Mouse (Mus musculus) mesoderm, embryonic 11.5 days (tissue): ENCODE data around the gene Rexo1.

Experiments used
- DNase-seq: peaks from one replicate; pipeline ENCODE4 v3.0.0-alpha.2; 2012; ENCODE audit warnings: low read depth, low spot score

Rexo1 gene

GRCm38 (mm10) chr10:80584642-80585552 is 23.5 kb upstream of the Rexo1 start:
- DNase-seq = no peak

- DNase-seq = no peak
These were observed 22.7 kb upstream of the Rexo1 start for GRCm38 (mm10) chr10:80584045-80584488.

- no peak for DNase-seq
These were observed 21.7 kb upstream of the Rexo1 start for GRCm38 (mm10) chr10:80583047-80583446.

GRCm38 (mm10) chr10:80578911-80579310 is 17.6 kb upstream of the Rexo1 start:
- DNase-seq = peak; percentile 72

- DNase-seq = peak; percentile 89
These were observed 16.9 kb upstream of the Rexo1 start for GRCm38 (mm10) chr10:80578131-80578750.

- DNase-seq = peak; percentile 94
These were observed 16.1 kb upstream of the Rexo1 start, which contains the start of gene Klf16 for GRCm38 (mm10) chr10:80577195-80578130. Gene Klf16, minus strand, starts transcription at chr10:80577321.

GRCm38 (mm10) chr10:80576351-80577194 is 15.2 kb upstream of the Rexo1 start:
- peak; percentile 50 for DNase-seq

- DNase-seq = no peak
These were observed 14.6 kb upstream of the Rexo1 start for GRCm38 (mm10) chr10:80575925-80576324.

- no peak for DNase-seq
These were observed 13.5 kb upstream of the Rexo1 start for GRCm38 (mm10) chr10:80574896-80575295.

- DNase-seq = peak; percentile 17
These were observed 12.6 kb upstream of the Rexo1 start for GRCm38 (mm10) chr10:80573944-80574343.

- DNase-seq = no peak
These were observed 11.1 kb upstream of the Rexo1 start for GRCm38 (mm10) chr10:80572477-80572876.

GRCm38 (mm10) chr10:80570871-80571836 is 9.8 kb upstream of the Rexo1 start:
- DNase-seq = peak; percentile 34

- DNase-seq = no peak
These were observed 9.1 kb upstream of the Rexo1 start for GRCm38 (mm10) chr10:80570419-80570818.

- peak; percentile 41 for DNase-seq
These were observed 8.3 kb upstream of the Rexo1 start for GRCm38 (mm10) chr10:80569664-80570066.

- no peak for DNase-seq
These were observed 7.5 kb upstream of the Rexo1 start for GRCm38 (mm10) chr10:80568876-80569275.

- peak; percentile 89 for DNase-seq
These were observed 5.2 kb upstream of the Rexo1 start for GRCm38 (mm10) chr10:80566375-80567092.

GRCm38 (mm10) chr10:80560621-80561020 is 739 bp downstream of the Rexo1 start:
- DNase-seq = no peak

- no peak for DNase-seq
These were observed 1.9 kb downstream of the Rexo1 start for GRCm38 (mm10) chr10:80559431-80559830.
